Mouse (Mus musculus): ENCODE results near the gene Atg2b. TPM values are rescaled to one million over a fixed set of nuclear protein-coding genes. Genes with fewer than 3 reads are reported as not detected.

The Atg2b gene
- total RNA-seq, 2 experiments from 2014 or later = 19.8 to 20.4 TPM

GRCm38 (mm10) chr12:105687416-105687815 is 2.4 kb upstream of the Atg2b start:
- intact Hi-C loops (cut with DNase I) = loop anchor here (2.0 kb wide), 1 partner anchor 97 kb away; the partner anchor contains the start of gene Papola
- DNase-seq = no peak

GRCm38 (mm10) chr12:105686791-105687190 is 1.8 kb upstream of the Atg2b start:
- intact Hi-C loops (cut with DNase I) = loop anchor here (2.0 kb wide), 1 partner anchor 98 kb away; the partner anchor contains the start of gene Papola
- no peak for DNase-seq

- intact Hi-C loops (cut with DNase I) = no loop called here
- DNase-seq = peak in 1 of 2 experiments; percentile 43
Measured at GRCm38 (mm10) chr12:105683933-105684901, 794 bp downstream of the Atg2b start, which contains the start of gene Gskip. TSS of gene Gskip (plus strand) at chr12:105684829.

GRCm38 (mm10) chr12:105678762-105679161 is 6.2 kb downstream of the Atg2b start:
- DNase-seq = no peak
- intact Hi-C loops (cut with DNase I) = no loop called here

- no peak for DNase-seq
- intact Hi-C loops (cut with DNase I) = no loop called here
Measured at GRCm38 (mm10) chr12:105678211-105678610, 6.8 kb downstream of the Atg2b start.

- DNase-seq = no peak
- intact Hi-C loops (cut with DNase I) = no loop called here
Measured at GRCm38 (mm10) chr12:105676274-105676673, 8.7 kb downstream of the Atg2b start.

- intact Hi-C loops (cut with DNase I) = no loop called here
- DNase-seq = no peak
Measured at GRCm38 (mm10) chr12:105655850-105656249, 29.2 kb downstream of the Atg2b start.

- intact Hi-C loops (cut with DNase I) = no loop called here
Measured at GRCm38 (mm10) chr12:105642770-105643321, 42.2 kb downstream of the Atg2b start.

GRCm38 (mm10) chr12:105637554-105637953 is 47.5 kb downstream of the Atg2b start:
- no peak for DNase-seq
- intact Hi-C loops (cut with DNase I) = loop anchor here (10.0 kb wide), 1 partner anchor 87 kb away; no protein-coding TSS in a partner anchor

More at GRCm38 (mm10) chr12:105642770-105643321, 42.2 kb downstream of the Atg2b start:
- DNase-seq = no peak

GRCm38 (mm10) chr12:105636551-105636950 is 48.5 kb downstream of the Atg2b start:
- intact Hi-C loops (cut with DNase I) = loop anchor here (10.0 kb wide), 1 partner anchor 88 kb away; no protein-coding TSS in a partner anchor
- DNase-seq = no peak

GRCm38 (mm10) chr12:105634374-105635067 is 50.5 kb downstream of the Atg2b start:
- no peak for DNase-seq
- intact Hi-C loops (cut with DNase I) = loop anchor here (10.0 kb wide), 1 partner anchor 90 kb away; no protein-coding TSS in a partner anchor

GRCm38 (mm10) chr12:105625798-105626197 is 59.2 kb downstream of the Atg2b start:
- intact Hi-C loops (cut with DNase I) = no loop called here

GRCm38 (mm10) chr12:105622981-105623539 is 62.0 kb downstream of the Atg2b start:
- intact Hi-C loops (cut with DNase I) = no loop called here
- DNase-seq = no peak

More at GRCm38 (mm10) chr12:105625798-105626197, 59.2 kb downstream of the Atg2b start:
- DNase-seq = no peak

- intact Hi-C loops (cut with DNase I) = no loop called here
- DNase-seq = no peak
Measured at GRCm38 (mm10) chr12:105622048-105622447, 63.0 kb downstream of the Atg2b start.

GRCm38 (mm10) chr12:105613559-105613958 is 71.5 kb downstream of the Atg2b start:
- intact Hi-C loops (cut with DNase I) = no loop called here
- no peak for DNase-seq

GRCm38 (mm10) chr12:105611748-105612147 is 73.3 kb downstream of the Atg2b start:
- peak; percentile 56 to 63 for DNase-seq
- intact Hi-C loops (cut with DNase I) = no loop called here

- no peak for DNase-seq
- intact Hi-C loops (cut with DNase I) = no loop called here
Measured at GRCm38 (mm10) chr12:105611045-105611444, 74.0 kb downstream of the Atg2b start.

- intact Hi-C loops (cut with DNase I) = no loop called here
- no peak for DNase-seq
Measured at GRCm38 (mm10) chr12:105606881-105607280, 78.1 kb downstream of the Atg2b start.

GRCm38 (mm10) chr12:105605212-105605611 is 79.8 kb downstream of the Atg2b start:
- no peak for DNase-seq

GRCm38 (mm10) chr12:105603904-105604303 is 81.1 kb downstream of the Atg2b start:
- no peak for DNase-seq
- intact Hi-C loops (cut with DNase I) = no loop called here

More at GRCm38 (mm10) chr12:105605212-105605611, 79.8 kb downstream of the Atg2b start:
- intact Hi-C loops (cut with DNase I) = no loop called here
